Mouse (Mus musculus): ENCODE results near the gene Cpz. TPM values are rescaled to one million over a fixed set of nuclear protein-coding genes. Genes with fewer than 3 reads are reported as not detected.

Cpz gene
- total and polyA plus RNA-seq, 3 experiments: 6.8 to 19.8 (median 9.7) TPM

- Histone ChIP-seq H3K4me1 (ENCODE audit: insufficient read depth, low read depth, low read length) (0 out of 2 replicates have a peak, but pooled peaks cover 3% of the 10 kb centered on the region), H3K36me3 (replicated peaks) (peaks cover 14% of the 10 kb centered on the region), H3K9me3 (replicated peaks) (no peaks in the 10 kb centered on the region), H3K4me3 (ENCODE audit: low read depth, low read length) (no peak overlapping the region), H3K27me3 (ENCODE audit: insufficient read depth, low read length) (peaks cover 9% of the 10 kb centered on the region)
- DNase-seq (ENCODE audit: low spot score) (no peak), ATAC-seq (ENCODE audit: extremely low read depth, insufficient number of reproducible peaks, low FRiP score, poor library complexity, severe bottlenecking) (no peak)
- TF ChIP-seq TAL1 (conservative IDR thresholded peaks at IDR 0.05; ENCODE audit: low read depth, low read length) (no peak), GATA2 (IDR thresholded peaks at IDR 0.05; ENCODE audit: borderline replicate concordance, low read depth, low read length) (no peak), GATA1 (IDR thresholded peaks at IDR 0.05; ENCODE audit: borderline replicate concordance, low read length) (no peak), POLR2AphosphoS5 (IDR thresholded peaks at IDR 0.05; ENCODE audit: insufficient replicate concordance, low read depth, low read length) (no peak), CTCF (IDR thresholded peaks at IDR 0.05; ENCODE audit: low read depth, low read length) (no peak)
Observed at GRCm38 (mm10) chr5:35546127-35546526, 20.6 kb upstream of the Cpz start.

- Histone ChIP-seq H3K4me1 (ENCODE audit: insufficient read depth, low read depth, low read length) (peaks cover 13% of the 10 kb centered on the region), H3K36me3 (replicated peaks) (peaks cover 14% of the 10 kb centered on the region), H3K4me3 (ENCODE audit: low read depth, low read length) (no peak overlapping the region), H3K9me3 (replicated peaks) (no peaks in the 10 kb centered on the region), H3K27me3 (ENCODE audit: insufficient read depth, low read length) (peaks cover 13% of the 10 kb centered on the region)
- DNase-seq (ENCODE audit: low spot score): no peak
- ATAC-seq (ENCODE audit: extremely low read depth, insufficient number of reproducible peaks, low FRiP score, poor library complexity, severe bottlenecking): no peak
- TF ChIP-seq TAL1 (conservative IDR thresholded peaks at IDR 0.05; ENCODE audit: low read depth, low read length): no peak
- TF ChIP-seq POLR2AphosphoS5 (IDR thresholded peaks at IDR 0.05; ENCODE audit: insufficient replicate concordance, low read depth, low read length): no peak
- TF ChIP-seq GATA1 (IDR thresholded peaks at IDR 0.05; ENCODE audit: borderline replicate concordance, low read length): no peak
- no peak for TF ChIP-seq CTCF (IDR thresholded peaks at IDR 0.05; ENCODE audit: low read depth, low read length)
- no peak for TF ChIP-seq GATA2 (IDR thresholded peaks at IDR 0.05; ENCODE audit: borderline replicate concordance, low read depth, low read length)
Observed at GRCm38 (mm10) chr5:35541059-35541790, 15.7 kb upstream of the Cpz start.

- no peak overlapping the region for H3K4me3 ChIP-seq (ENCODE audit: low read depth, low read length)
Observed at GRCm38 (mm10) chr5:35540555-35540954, 15.1 kb upstream of the Cpz start.

GRCm38 (mm10) chr5:35539576-35539975 lies 14.1 kb upstream of the Cpz start:
- Histone ChIP-seq H3K36me3 (replicated peaks) (peaks cover 12% of the 10 kb centered on the region), H3K4me1 (ENCODE audit: insufficient read depth, low read depth, low read length) (peaks cover 18% of the 10 kb centered on the region), H3K4me3 (ENCODE audit: low read depth, low read length) (no peak overlapping the region), H3K27me3 (ENCODE audit: insufficient read depth, low read length) (peaks cover 13% of the 10 kb centered on the region), H3K9me3 (replicated peaks) (no peaks in the 10 kb centered on the region)
- no peak for TF ChIP-seq POLR2AphosphoS5 (IDR thresholded peaks at IDR 0.05; ENCODE audit: insufficient replicate concordance, low read depth, low read length)
- TF ChIP-seq GATA2 (IDR thresholded peaks at IDR 0.05; ENCODE audit: borderline replicate concordance, low read depth, low read length): no peak
- no peak for TF ChIP-seq TAL1 (conservative IDR thresholded peaks at IDR 0.05; ENCODE audit: low read depth, low read length)
- TF ChIP-seq CTCF (IDR thresholded peaks at IDR 0.05; ENCODE audit: low read depth, low read length): no peak
- no peak for TF ChIP-seq GATA1 (IDR thresholded peaks at IDR 0.05; ENCODE audit: borderline replicate concordance, low read length)
- DNase-seq (ENCODE audit: low spot score) (no peak), ATAC-seq (ENCODE audit: extremely low read depth, insufficient number of reproducible peaks, low FRiP score, poor library complexity, severe bottlenecking) (no peak)

More at GRCm38 (mm10) chr5:35540555-35540954, 15.1 kb upstream of the Cpz start:
- Histone ChIP-seq H3K4me1 (ENCODE audit: insufficient read depth, low read depth, low read length) (peaks cover 16% of the 10 kb centered on the region), H3K9me3 (replicated peaks) (no peaks in the 10 kb centered on the region), H3K36me3 (replicated peaks) (peaks cover 14% of the 10 kb centered on the region), H3K27me3 (ENCODE audit: insufficient read depth, low read length) (peaks cover 13% of the 10 kb centered on the region)
- no peak for DNase-seq (ENCODE audit: low spot score)
- ATAC-seq (ENCODE audit: extremely low read depth, insufficient number of reproducible peaks, low FRiP score, poor library complexity, severe bottlenecking): no peak
- TF ChIP-seq TAL1 (conservative IDR thresholded peaks at IDR 0.05; ENCODE audit: low read depth, low read length) (no peak), GATA2 (IDR thresholded peaks at IDR 0.05; ENCODE audit: borderline replicate concordance, low read depth, low read length) (no peak), CTCF (IDR thresholded peaks at IDR 0.05; ENCODE audit: low read depth, low read length) (no peak), GATA1 (IDR thresholded peaks at IDR 0.05; ENCODE audit: borderline replicate concordance, low read length) (no peak), POLR2AphosphoS5 (IDR thresholded peaks at IDR 0.05; ENCODE audit: insufficient replicate concordance, low read depth, low read length) (no peak)

- Histone ChIP-seq H3K36me3 (replicated peaks) (no peaks in the 10 kb centered on the region), H3K4me3 (ENCODE audit: low read depth, low read length) (no peak overlapping the region), H3K4me1 (ENCODE audit: insufficient read depth, low read depth, low read length) (peaks cover 16% of the 10 kb centered on the region), H3K9me3 (replicated peaks) (no peaks in the 10 kb centered on the region), H3K27me3 (ENCODE audit: insufficient read depth, low read length) (peaks cover 8% of the 10 kb centered on the region)
- TF ChIP-seq POLR2AphosphoS5 (IDR thresholded peaks at IDR 0.05; ENCODE audit: insufficient replicate concordance, low read depth, low read length) (no peak), GATA1 (IDR thresholded peaks at IDR 0.05; ENCODE audit: borderline replicate concordance, low read length) (no peak), TAL1 (conservative IDR thresholded peaks at IDR 0.05; ENCODE audit: low read depth, low read length) (no peak), GATA2 (IDR thresholded peaks at IDR 0.05; ENCODE audit: borderline replicate concordance, low read depth, low read length) (no peak), CTCF (IDR thresholded peaks at IDR 0.05; ENCODE audit: low read depth, low read length) (no peak)
- ATAC-seq (ENCODE audit: extremely low read depth, insufficient number of reproducible peaks, low FRiP score, poor library complexity, severe bottlenecking) (no peak), DNase-seq (ENCODE audit: low spot score) (no peak)
Observed at GRCm38 (mm10) chr5:35538022-35538421, 12.5 kb upstream of the Cpz start.

GRCm38 (mm10) chr5:35537474-35537873 lies 12.0 kb upstream of the Cpz start:
- no peak for DNase-seq (ENCODE audit: low spot score)
- Histone ChIP-seq H3K27me3 (ENCODE audit: insufficient read depth, low read length) (peaks cover 8% of the 10 kb centered on the region), H3K4me3 (ENCODE audit: low read depth, low read length) (no peak overlapping the region), H3K36me3 (replicated peaks) (no peaks in the 10 kb centered on the region), H3K4me1 (ENCODE audit: insufficient read depth, low read depth, low read length) (peaks cover 16% of the 10 kb centered on the region), H3K9me3 (replicated peaks) (no peaks in the 10 kb centered on the region)
- no peak for ATAC-seq (ENCODE audit: extremely low read depth, insufficient number of reproducible peaks, low FRiP score, poor library complexity, severe bottlenecking)
- TF ChIP-seq GATA1 (IDR thresholded peaks at IDR 0.05; ENCODE audit: borderline replicate concordance, low read length) (no peak), CTCF (IDR thresholded peaks at IDR 0.05; ENCODE audit: low read depth, low read length) (no peak), TAL1 (conservative IDR thresholded peaks at IDR 0.05; ENCODE audit: low read depth, low read length) (no peak), POLR2AphosphoS5 (IDR thresholded peaks at IDR 0.05; ENCODE audit: insufficient replicate concordance, low read depth, low read length) (no peak), GATA2 (IDR thresholded peaks at IDR 0.05; ENCODE audit: borderline replicate concordance, low read depth, low read length) (no peak)

Measured in G1E (cell line).